Mouse (Mus musculus) splenic B cell, adult 2 months (primary cell): ENCODE data around the gene Tgfb3.

Experiments
- DNase-seq: peaks from one replicate; pipeline ENCODE4 v3.0.0-alpha.2; 2011; ENCODE audit warnings: low read depth, low spot score
- H3K27me3 ChIP-seq: 2 replicates; pipeline ENCODE4 v1.6.1; 2012; ENCODE audit warnings: mild to moderate bottlenecking, low read length, moderate library complexity, mixed read lengths; ENCODE audit not compliant: control insufficient read depth, poor library complexity, insufficient read depth, severe bottlenecking
- H3K36me3 ChIP-seq: 2 replicates; pipeline ENCODE4 v1.6.1; 2012; ENCODE audit warnings: mild to moderate bottlenecking, low read length, moderate library complexity, mixed read lengths; ENCODE audit not compliant: control insufficient read depth, poor library complexity, insufficient read depth, severe bottlenecking

The Tgfb3 gene

GRCm38 (mm10) chr12:86035586-86035985 lies 43.3 kb downstream of the Tgfb3 start:
- H3K27me3 ChIP-seq: no peaks in the 10 kb centered on the region
- H3K36me3 ChIP-seq: no peaks in the 10 kb centered on the region

GRCm38 (mm10) chr12:86030932-86031331 lies 47.9 kb downstream of the Tgfb3 start:
- no peaks in the 10 kb centered on the region for H3K36me3 ChIP-seq
- H3K27me3 ChIP-seq: no peaks in the 10 kb centered on the region
- DNase-seq: no peak

More at GRCm38 (mm10) chr12:86035586-86035985, 43.3 kb downstream of the Tgfb3 start:
- DNase-seq: no peak

DNA sequence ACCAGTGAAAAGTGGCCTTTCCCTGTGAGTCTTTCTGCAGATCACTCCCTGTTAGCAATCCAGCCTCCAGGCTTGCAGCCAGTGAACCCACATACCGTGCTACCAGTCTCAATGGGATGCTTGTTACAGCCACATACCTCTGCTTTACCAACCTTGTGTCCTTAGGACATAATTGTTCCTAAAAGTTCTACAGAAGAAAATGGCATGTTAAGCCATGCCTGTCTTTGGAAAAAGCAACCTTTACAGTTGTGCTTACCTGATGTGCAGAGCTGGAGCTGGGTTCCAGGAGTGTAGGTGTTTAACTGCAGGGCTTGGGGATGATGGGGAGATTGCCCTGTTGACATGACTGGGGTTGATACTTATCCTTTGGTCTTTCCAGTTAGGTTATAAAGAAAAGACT lies 51.1 kb downstream of the Tgfb3 start:
- Histone ChIP-seq H3K36me3 (no peaks in the 10 kb centered on the region), H3K27me3 (no peaks in the 10 kb centered on the region)
- no peak for DNase-seq

DNA sequence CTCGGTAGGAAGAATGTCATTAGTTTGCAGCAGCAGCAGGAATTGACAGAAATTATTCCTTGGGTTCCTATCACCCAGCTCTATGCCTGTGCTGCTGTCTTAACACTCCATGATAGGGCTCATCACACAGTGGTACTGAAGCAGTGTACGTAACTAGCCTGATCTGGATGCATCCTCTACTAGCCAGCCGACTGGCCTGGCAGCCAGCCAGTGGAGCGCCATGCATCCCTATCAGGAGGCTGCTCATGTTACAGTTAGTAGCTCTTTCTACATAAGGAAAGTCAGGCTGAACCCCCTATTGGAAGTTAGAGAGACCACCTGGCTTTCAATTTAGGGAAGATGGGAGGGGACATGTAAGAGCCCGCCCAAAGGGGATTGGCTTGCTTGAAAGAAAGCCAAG lies 51.8 kb downstream of the Tgfb3 start:
- H3K36me3 ChIP-seq: no peaks in the 10 kb centered on the region
- H3K27me3 ChIP-seq: no peaks in the 10 kb centered on the region
- DNase-seq: no peak

DNA sequence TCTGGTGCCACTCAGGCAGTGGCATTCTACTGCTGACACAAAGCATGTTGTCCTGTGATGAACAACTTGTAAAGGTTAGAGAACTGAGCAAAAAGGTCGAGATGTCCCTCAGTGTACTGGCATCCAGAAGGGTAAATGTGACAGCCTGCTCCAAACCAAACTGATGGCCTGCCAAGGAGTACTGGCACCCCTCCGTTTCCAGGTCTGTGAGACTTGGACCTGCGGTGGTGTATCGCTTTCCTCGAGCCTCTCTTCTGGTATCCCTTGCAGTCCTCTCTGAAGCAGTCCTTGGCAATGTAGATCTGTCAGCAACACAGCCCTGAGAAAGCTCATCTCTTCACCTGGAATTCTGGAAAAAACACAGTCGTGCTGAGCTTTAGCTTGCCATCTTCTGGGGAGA lies 53.4 kb downstream of the Tgfb3 start:
- no peaks in the 10 kb centered on the region for H3K27me3 ChIP-seq
- H3K36me3 ChIP-seq: no peaks in the 10 kb centered on the region
- DNase-seq: no peak

DNA sequence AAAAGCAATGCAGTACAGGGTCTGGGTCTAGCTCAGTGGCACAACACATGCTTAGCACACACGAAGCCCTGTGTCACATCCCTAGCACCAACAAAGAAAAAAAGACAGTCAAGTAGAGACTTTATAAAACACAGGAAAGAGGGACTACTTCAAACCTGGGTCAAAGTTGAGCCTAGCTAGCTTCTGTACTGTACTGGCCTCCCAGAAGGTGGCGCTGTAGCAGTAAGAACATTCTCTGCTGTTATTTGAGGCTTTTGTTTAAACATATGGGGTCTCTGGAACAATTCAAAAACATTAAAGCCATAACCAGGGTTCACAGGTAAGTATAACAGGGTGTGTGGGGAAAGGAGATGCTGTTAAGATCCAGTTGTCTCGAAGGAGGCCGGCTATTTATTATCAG lies 54.4 kb downstream of the Tgfb3 start:
- no peaks in the 10 kb centered on the region for H3K36me3 ChIP-seq
- H3K27me3 ChIP-seq: no peaks in the 10 kb centered on the region
- peak; percentile 64 for DNase-seq

DNA sequence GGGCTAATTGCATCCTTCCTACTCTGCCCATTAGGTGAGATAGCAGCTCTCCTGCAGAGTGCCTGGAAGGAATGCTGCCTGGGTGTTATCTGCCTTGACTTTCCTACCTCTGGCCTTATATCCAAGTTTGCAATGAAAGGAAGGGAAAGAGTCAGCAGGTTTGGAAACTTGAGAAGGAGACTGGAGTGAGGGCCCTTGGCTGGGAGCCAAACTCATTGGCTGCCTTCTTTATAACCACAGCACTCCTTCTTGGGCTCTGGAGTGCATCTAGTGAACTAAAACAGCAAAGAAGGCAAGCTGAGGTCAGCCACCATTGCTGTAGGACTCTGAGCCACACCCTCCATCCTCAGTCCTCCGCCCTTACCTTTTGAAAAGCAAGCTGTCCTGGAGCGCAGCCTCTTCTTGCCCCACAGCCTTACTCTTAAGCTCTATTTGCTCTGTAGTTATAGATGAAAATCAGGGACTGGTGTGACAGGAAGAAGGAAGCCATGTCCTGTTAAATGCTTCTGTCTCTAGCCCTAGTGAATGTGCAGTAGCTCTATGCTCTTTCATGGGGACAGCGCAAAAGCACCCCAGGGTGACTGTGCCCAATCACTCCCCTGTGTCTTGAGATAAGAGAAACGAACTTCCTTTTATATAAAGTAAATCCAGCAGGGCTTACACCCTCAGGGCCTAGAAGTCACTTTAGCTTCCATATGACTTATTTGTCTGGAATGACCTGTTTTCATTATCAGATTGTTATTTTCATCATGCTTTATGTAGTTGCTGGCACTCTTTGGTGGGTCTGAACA lies 55.6 kb downstream of the Tgfb3 start:
- no peaks in the 10 kb centered on the region for H3K27me3 ChIP-seq
- no peaks in the 10 kb centered on the region for H3K36me3 ChIP-seq
- DNase-seq: no peak

- DNase-seq: no peak
- no peaks in the 10 kb centered on the region for H3K27me3 ChIP-seq
- H3K36me3 ChIP-seq: no peaks in the 10 kb centered on the region
Measured at GRCm38 (mm10) chr12:86022282-86022984, 56.4 kb downstream of the Tgfb3 start.

DNA sequence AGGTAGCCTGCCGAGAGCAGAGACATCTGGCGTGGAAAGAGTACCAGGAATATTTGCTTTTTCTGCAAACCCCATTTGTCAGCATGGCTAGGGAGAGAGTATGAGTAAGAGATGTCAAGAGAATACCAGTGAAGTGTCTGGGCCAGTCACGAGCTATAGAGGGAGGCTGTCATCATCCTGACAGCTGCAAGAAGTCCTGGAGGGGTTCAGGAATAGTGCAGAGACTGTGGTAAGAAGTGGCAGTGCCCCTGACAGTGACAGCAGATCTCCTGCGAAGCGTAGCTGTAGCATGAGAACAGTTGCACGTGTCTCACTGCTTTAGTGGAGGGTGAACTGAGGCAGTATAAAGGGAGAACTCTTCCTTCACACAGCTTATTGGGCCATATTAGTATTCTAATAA lies 57.3 kb downstream of the Tgfb3 start:
- Histone ChIP-seq H3K27me3 (no peaks in the 10 kb centered on the region), H3K36me3 (no peaks in the 10 kb centered on the region)
- no peak for DNase-seq

GRCm38 (mm10) chr12:86017360-86017759 lies 61.5 kb downstream of the Tgfb3 start:
- no peak for DNase-seq
- no peaks in the 10 kb centered on the region for H3K36me3 ChIP-seq
- H3K27me3 ChIP-seq: no peaks in the 10 kb centered on the region

DNA sequence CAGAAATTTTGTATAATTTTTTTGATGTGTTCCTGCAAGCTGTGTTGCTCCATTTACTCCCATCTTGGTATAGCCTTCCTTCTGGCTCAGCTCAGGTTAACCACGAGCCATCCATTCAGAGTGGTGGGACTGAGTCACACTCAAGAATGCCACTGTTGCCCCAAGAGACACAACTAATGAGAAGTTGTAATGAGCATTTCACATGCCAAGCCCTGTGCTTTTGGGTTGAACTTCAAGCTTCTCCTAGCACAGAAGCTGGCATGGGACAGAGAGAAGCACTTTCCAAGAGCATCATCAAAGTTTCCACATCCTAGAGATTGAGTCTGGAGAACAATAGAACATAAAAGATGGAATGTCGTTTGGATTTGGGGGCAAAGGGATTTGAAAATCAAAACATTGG lies 63.7 kb downstream of the Tgfb3 start:
- DNase-seq: no peak
- no peaks in the 10 kb centered on the region for H3K36me3 ChIP-seq
- no peaks in the 10 kb centered on the region for H3K27me3 ChIP-seq

DNA sequence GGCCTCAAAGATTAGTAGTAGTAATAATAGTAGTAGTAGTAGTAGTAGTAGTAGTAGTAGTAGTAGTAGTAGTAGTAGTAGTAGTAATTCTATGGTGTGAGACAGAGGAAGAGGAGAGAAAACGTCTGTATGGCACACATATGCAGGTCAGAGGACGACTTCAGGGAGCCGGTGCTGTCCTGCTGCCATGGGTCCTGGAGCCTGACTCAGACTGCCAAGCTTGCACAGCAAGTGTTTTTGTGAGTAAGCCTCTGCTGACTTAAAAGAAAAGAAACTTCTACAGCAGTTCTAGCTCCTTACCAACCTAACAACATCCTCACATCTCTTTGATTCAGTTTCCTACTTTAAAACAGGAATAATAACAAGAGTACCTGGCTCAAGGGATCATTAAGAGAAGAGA lies 64.2 kb downstream of the Tgfb3 start:
- Histone ChIP-seq H3K27me3 (no peaks in the 10 kb centered on the region), H3K36me3 (no peaks in the 10 kb centered on the region)
- no peak for DNase-seq

DNA sequence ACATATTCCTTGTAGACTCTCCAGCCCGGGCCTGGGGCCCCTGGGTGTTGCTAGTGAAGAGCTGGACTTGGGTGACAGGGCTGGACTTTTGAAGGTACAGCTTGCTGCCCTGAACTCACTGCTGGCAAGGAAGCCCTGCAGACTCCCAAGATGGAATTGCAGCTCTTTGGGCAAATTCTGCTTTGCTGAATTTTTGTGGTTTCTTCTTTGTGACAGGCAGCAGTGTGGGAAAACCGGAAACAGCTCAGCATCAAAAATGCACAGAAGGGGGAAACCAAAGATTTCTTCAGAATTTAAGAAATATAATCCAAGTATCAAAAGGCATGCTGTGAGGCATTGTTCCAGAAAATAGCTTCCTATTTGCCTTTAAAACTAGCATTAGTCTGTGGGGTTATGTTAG lies 64.7 kb downstream of the Tgfb3 start:
- Histone ChIP-seq H3K36me3 (no peaks in the 10 kb centered on the region), H3K27me3 (no peaks in the 10 kb centered on the region)
- DNase-seq: no peak

DNA sequence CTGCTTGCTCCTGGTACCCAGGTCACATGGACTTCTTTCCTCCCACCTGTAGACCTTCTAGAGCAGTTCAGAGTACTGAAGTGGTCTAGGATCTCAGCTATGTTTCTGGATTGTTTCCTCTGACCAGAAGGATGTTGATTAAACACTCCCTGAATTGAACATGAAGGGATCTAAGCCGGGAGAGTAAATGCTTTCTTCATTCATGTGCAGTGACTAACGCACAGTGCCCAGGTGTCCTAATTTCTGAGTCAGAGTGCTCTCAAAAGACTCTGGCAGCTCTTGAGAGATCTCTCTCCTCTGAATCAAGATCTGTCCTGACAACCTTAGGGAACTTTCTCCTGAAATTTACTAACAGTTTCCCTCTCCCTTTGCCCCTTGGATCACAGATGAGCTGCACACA lies 66.6 kb downstream of the Tgfb3 start:
- DNase-seq: no peak
- Histone ChIP-seq H3K27me3 (no peaks in the 10 kb centered on the region; the same call in 1 of the 2 replicates), H3K36me3 (no peaks in the 10 kb centered on the region)

DNA sequence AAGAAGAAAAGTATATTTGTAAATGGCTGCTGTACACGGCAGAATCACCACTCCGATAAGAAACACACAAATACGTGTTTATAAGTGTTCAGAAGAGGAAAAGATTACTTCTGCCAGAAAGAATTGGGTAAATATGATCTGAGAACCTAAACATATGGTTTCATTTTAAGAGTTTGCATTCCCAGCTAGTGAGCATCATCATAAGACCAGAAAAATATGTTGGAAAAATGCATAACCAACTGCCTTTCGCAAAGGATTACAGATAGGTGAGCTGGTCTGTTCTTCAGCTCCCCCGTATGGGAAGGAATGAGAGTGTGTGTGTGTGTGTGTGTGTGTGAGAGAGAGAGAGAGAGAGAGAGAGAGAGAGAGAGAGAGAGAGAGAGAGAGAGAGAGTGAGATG lies 68.2 kb downstream of the Tgfb3 start:
- DNase-seq: no peak
- no peaks in the 10 kb centered on the region; the same call in 1 of the 2 replicates for H3K27me3 ChIP-seq
- no peaks in the 10 kb centered on the region for H3K36me3 ChIP-seq
